11 mouse cellular contexts compared by ENCODE assay signal in the genomic region with DNA sequence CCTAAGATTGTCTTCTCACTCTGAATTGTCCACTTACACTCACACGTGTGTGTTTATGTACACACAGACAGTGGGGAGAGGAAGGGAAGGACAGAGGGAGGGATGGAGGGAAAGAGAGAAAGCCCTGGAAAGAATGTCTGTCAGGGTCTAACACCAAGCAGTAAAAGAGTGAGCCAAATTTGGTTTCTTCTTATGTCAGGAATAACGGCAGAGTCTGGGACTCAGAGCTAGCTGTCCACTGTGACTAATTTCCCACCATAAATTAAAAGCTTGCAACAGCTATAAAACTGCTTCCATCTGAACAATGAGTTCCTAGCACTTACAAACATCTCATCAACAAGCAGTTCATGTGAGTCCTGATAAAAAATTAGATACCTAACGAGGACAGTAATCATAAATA.
"Had no signal": no experiment of that assay in that cellular context is flagged by ENCODE, and none has a peak within 500 bp of the region (broad histone marks: within the 10 kb centered on the region; RNA-seq: fewer than 3 reads in every experiment).

No protein-coding gene starts in this region.

- H3K4me2 ChIP-seq: limb, embryonic 13.5 days; midbrain, embryonic 13.5 days; neural tube, embryonic 15.5 days had no signal

- H3K4me3 ChIP-seq: limb, embryonic 13.5 days; midbrain, embryonic 13.5 days; neural tube, embryonic 15.5 days had no signal

- H3K9me3 ChIP-seq: limb, embryonic 13.5 days; midbrain, embryonic 13.5 days; neural tube, embryonic 15.5 days had no signal

- H3K27me3 ChIP-seq: limb, embryonic 13.5 days; midbrain, embryonic 13.5 days; neural tube, embryonic 15.5 days had no signal

- H3K9ac ChIP-seq: limb, embryonic 13.5 days; liver, embryonic 14.5 days; midbrain, embryonic 13.5 days; neural tube, embryonic 15.5 days had no signal

- ATAC-seq: midbrain, embryonic 13.5 days had no signal

- DNase-seq: layer of hippocampus, adult 9-11 months; layer of hippocampus, postnatal 36 days; left cerebral cortex, postnatal 4 days; lung, adult 18-20 months; right cerebral cortex, adult 18-20 months; thymus, postnatal 4 days had no signal

- H3K4me1 ChIP-seq: limb, embryonic 13.5 days; midbrain, embryonic 13.5 days; neural tube, embryonic 15.5 days had no signal

- H3K36me3 ChIP-seq: limb, embryonic 13.5 days; midbrain, embryonic 13.5 days; neural tube, embryonic 15.5 days had no signal

- H3K27ac ChIP-seq: limb, embryonic 13.5 days; liver, embryonic 14.5 days; midbrain, embryonic 13.5 days; neural tube, embryonic 15.5 days; stomach, postnatal 0 days had no signal
